Mouse (Mus musculus) layer of hippocampus, adult 11-12 months (tissue): Measurements from ENCODE around the gene Tmem151b.
A peak's percentile ranks its signal among the peaks of the same experiment; 100 is the strongest.

Experiments
- DNase-seq: peaks from one replicate; pipeline ENCODE4 v3.0.0; 2022; ENCODE audit warnings: low spot score

Gene Tmem151b

DNA sequence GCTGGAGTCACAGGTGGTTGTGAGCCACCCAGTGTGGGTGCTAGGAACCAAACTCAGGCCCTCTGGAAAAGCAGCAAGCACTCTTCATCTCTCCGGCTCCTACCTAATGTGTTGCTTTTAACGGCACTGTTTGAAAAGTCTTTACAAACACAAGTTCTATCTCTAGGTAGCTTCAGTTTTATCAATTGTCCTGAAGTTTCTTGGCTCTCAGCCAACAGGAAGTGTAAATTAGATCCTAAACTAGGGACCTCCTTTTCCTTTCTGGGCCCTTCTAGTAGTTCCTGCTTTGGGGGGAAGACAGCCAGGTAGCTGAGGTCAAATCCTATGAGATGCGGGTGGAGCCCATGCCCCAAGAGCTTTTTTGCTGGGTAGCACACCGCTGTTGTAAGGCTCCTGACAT, 38.6 kb downstream of the Tmem151b start:
- no peak for DNase-seq

GRCm38 (mm10) chr17:45506700-45507189, 42.7 kb downstream of the Tmem151b start, which contains the start of gene Aars2:
Gene Aars2, plus strand, starts transcription at chr17:45506841.
- DNase-seq = peak; percentile 92

GRCm38 (mm10) chr17:45505941-45506465, 43.5 kb downstream of the Tmem151b start:
- DNase-seq = no peak

DNA sequence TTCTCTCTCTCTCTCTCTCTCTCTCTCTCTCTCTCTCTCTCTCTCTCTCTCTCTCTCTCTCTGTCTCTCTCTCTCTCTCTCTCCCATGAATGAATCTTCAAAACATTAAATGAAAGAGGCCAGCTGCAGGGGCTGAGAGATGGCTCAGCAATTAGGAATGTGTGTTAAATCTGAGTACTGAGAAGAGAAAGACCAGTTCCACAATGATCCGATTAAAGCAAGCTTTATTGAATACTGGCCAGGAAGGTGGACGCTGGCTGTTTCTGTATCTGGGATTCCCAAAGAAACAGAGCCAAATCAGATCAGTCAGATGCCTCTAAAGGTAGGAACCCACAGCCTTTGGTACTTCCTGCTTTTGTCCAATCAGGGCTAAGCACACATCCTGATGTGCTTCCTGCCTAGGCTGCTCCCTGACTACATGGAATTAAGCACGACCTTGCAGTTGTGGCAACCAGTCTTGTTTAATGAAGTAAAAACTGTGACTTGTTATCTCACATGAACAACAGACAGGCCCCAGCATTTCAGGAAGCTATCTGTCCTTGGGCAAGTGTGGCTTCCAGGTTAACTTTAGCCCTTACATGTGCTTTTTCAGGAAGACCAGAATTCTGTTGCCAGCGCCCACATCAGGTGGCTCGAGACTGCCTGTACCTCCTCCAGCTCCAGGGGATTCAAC, 46.0 kb downstream of the Tmem151b start:
- DNase-seq = no peak

- no peak for DNase-seq
Observed at GRCm38 (mm10) chr17:45502324-45502723, 47.2 kb downstream of the Tmem151b start.

GRCm38 (mm10) chr17:45500981-45501380, 48.5 kb downstream of the Tmem151b start:
- no peak for DNase-seq

- no peak for DNase-seq
Observed at GRCm38 (mm10) chr17:45499516-45499915, 50.0 kb downstream of the Tmem151b start.

- no peak for DNase-seq
Observed at GRCm38 (mm10) chr17:45498397-45498796, 51.1 kb downstream of the Tmem151b start.

- no peak for DNase-seq
Observed at GRCm38 (mm10) chr17:45495398-45495797, 54.1 kb downstream of the Tmem151b start.
